Comparison of ENCODE assay signal across 8 mouse cellular contexts in the genomic region with DNA sequence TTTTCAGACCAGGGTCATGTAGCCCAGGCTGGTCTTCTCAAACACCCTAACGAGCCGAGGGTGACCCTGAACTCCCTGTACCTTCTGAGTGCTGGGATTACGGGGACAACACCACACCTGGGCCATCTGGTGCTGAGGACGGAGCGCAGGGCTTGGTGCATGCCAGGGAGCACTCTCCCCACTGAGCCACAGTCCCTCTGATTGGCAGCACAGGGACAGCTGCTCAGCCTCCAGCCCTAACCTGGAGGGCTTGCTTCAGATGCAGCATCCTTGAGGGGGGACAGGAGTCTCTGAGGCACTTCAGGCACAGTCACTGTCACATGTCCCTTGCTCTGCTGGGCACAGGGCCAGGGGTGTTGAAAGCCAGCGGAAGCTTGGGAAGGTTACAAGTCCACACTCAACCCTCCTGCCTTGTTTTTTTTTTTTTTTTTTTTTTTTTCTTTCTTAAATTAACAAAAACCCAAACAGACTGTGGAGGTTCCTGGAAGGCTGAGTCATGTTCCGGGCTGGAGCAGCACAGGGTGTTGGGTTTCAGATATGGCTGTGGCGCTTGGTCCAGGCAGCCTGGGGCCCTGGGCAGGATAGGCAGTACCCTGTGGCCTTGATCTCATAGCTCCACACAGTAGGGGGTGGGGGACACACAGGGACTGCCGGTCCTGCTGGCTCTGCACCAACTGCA. TPM values are rescaled to one million over a fixed set of nuclear protein-coding genes. Genes with fewer than 3 reads are reported as not detected.
DNase-seq lines count a peak whose midpoint lies in the region; ATAC-seq and TF ChIP-seq lines count a peak whose summit lies in the region.

No protein-coding gene starts in this region.

- 35% methylated on average over 9 of the region's 9 CpGs for whole genome bisulfite sequencing in lung, postnatal 0 days

- H3K4me3 ChIP-seq in lung, postnatal 0 days (ENCODE audit: low read depth, low read length) = no peak overlapping the region

- H3K4me2 ChIP-seq in lung, postnatal 0 days (replicated peaks; ENCODE audit: low read depth, low read length) = 0 out of 2 replicates have a peak overlapping the region, but pooled peaks have one; percentile 18

- no peak overlapping the region for H3K9ac ChIP-seq in lung, postnatal 0 days (replicated peaks; ENCODE audit: low read depth)

- TF ChIP-seq CTCF in lung, postnatal 0 days (IDR thresholded peaks at IDR 0.05) = peak; percentile 11; the same call in 1 of the 2 replicates

- peak; percentile 68 for ATAC-seq in frontal cortex, adult (ENCODE audit: low TSS enrichment)
- peak; percentile 59 to 61 for ATAC-seq in hematopoietic stem cell, adult 5-6 weeks (replicated peaks in 1 of 2; ENCODE audit: insufficient read depth in 1 of 2, low FRiP score in 2 of 2, low TSS enrichment in 1 of 2, low read depth in 1 of 2, poor library complexity in 2 of 2, severe bottlenecking in 2 of 2)
- ATAC-seq in lung, postnatal 0 days = peak; percentile 82

- H3K27ac ChIP-seq in lung, postnatal 0 days (ENCODE audit: low read length) = peak overlapping the region; percentile 93

- peaks cover 42% of the 10 kb centered on the region for H3K4me1 ChIP-seq in lung, postnatal 0 days (ENCODE audit: insufficient read depth, low read depth, low read length)

- H3K36me3 ChIP-seq in lung, postnatal 0 days (ENCODE audit: insufficient read depth, low read length) = peaks cover 3% of the 10 kb centered on the region

- no peaks in the 10 kb centered on the region for H3K27me3 ChIP-seq in lung, postnatal 0 days (replicated peaks; ENCODE audit: insufficient read depth, low read length)

- no peaks in the 10 kb centered on the region for H3K9me3 ChIP-seq in lung, postnatal 0 days (ENCODE audit: low read length)

- DNase-seq in MEL-GATA-1-ER (ENCODE audit: extremely low read depth, low read depth) = peak; percentile 87
- peak; percentile 83 for DNase-seq in cerebellum, adult 11 months
- DNase-seq in layer of hippocampus, postnatal 10 days (ENCODE audit: low spot score in 2 of 2) = peak; percentile 55 to 74
- peak; percentile 94 for DNase-seq in lung, postnatal 0 days (ENCODE audit: low spot score)
- DNase-seq in ovary, postnatal 36 days (ENCODE audit: low spot score) = peak; percentile 79
- no peak for DNase-seq in natural killer cell, adult 2 months (ENCODE audit: low spot score in 2 of 2)

- TF ChIP-seq EP300 in lung, postnatal 0 days (IDR thresholded peaks at IDR 0.05) = peak; percentile 95

RNA-seq across cellular contexts. Expression of a gene that starts 24.0 kb away (rescaled TPM):
- total RNA-seq in hematopoietic stem cell, adult 5-6 weeks (2017) = 306 and 388 TPM in 2 replicates
- total RNA-seq in layer of hippocampus, postnatal 10 days (2021) = 100 to 1,000 TPM; 408 to 448 TPM
- polyA plus RNA-seq in lung, postnatal 0 days (2015; fragmentation: Nextera tagmentation; extraction: Ambion mirVana) = 1,058 and 1,082 TPM in 2 replicates

RNA-seq across cellular contexts. Expression of a gene that starts 31.4 kb away (rescaled TPM):
- total RNA-seq in hematopoietic stem cell, adult 5-6 weeks (2017) = 85.5 and 101 TPM in 2 replicates
- total RNA-seq in layer of hippocampus, postnatal 10 days (2021) = 10 to 100 TPM; 66.9 to 76.7 TPM
- polyA plus RNA-seq in lung, postnatal 0 days (2015; fragmentation: Nextera tagmentation; extraction: Ambion mirVana) = 178 and 202 TPM in 2 replicates

RNA-seq across cellular contexts. Expression of a gene that starts 34.4 kb away (rescaled TPM):
- total RNA-seq in hematopoietic stem cell, adult 5-6 weeks (2017) = 26.4 and 32.1 TPM in 2 replicates
- total RNA-seq in layer of hippocampus, postnatal 10 days (2021) = 10 to 100 TPM; 19.7 to 23.9 TPM
- polyA plus RNA-seq in lung, postnatal 0 days (2015; fragmentation: Nextera tagmentation; extraction: Ambion mirVana) = 17.5 and 26.4 TPM in 2 replicates

RNA-seq across cellular contexts. Expression of a gene that starts 44.6 kb away (rescaled TPM):
- 106 and 153 TPM in 2 replicates for total RNA-seq in hematopoietic stem cell, adult 5-6 weeks (2017)
- total RNA-seq in layer of hippocampus, postnatal 10 days (2021) = 10 to 100 TPM; 77.1 to 88.3 TPM
- polyA plus RNA-seq in lung, postnatal 0 days (2015; fragmentation: Nextera tagmentation; extraction: Ambion mirVana) = 19.0 and 19.8 TPM in 2 replicates

RNA-seq across cellular contexts. Expression of a gene that starts 54.5 kb away (rescaled TPM):
- 80.9 and 114 TPM in 2 replicates for total RNA-seq in hematopoietic stem cell, adult 5-6 weeks (2017)
- total RNA-seq in layer of hippocampus, postnatal 10 days (2021) = 1 to 10 TPM; 3.3 to 3.8 TPM
- polyA plus RNA-seq in lung, postnatal 0 days (2015; fragmentation: Nextera tagmentation; extraction: Ambion mirVana) = 20.1 and 22.2 TPM in 2 replicates

Comparison
In these comparisons a context has a peak if more than half of its experiments do, and no peak if none do; other contexts are left out.
1. DNase-seq: peak in MEL-GATA-1-ER (single experiment), cerebellum, adult 11 months (single experiment), layer of hippocampus, postnatal 10 days (2 of 2), lung, postnatal 0 days (single experiment) and ovary, postnatal 36 days (single experiment); none in natural killer cell, adult 2 months (0 of 2).
2. Peak in every context shown above with its lines, with median percentiles within 50 percentile points of each other: ATAC-seq.